Mouse (Mus musculus) intestine, embryonic 14.5 days (tissue): ENCODE data around the gene Myh6. TPM values are rescaled to one million over a fixed set of nuclear protein-coding genes. Genes with fewer than 3 reads are reported as not detected.
A peak's percentile ranks its signal among the peaks of the same experiment; 100 is the strongest.

ENCODE experiments used
- ATAC-seq: fragments of 200-750 bp; cut with Nextera tagmentation; replicated peaks from 2 replicates; pipeline ENCODE4 v1.8.0; 2017; ENCODE audit warnings: low read depth, moderate number of reproducible peaks, moderate TSS enrichment, moderate library complexity; ENCODE audit not compliant: low FRiP score, low TSS enrichment
- DNase-seq: peaks from one replicate; pipeline ENCODE4 v3.0.0-alpha.2; 2018; ENCODE audit warnings: low spot score
- H3K27ac ChIP-seq: fragments of 300-500 bp; sonication (generic); 2 replicates; pipeline ENCODE4 v1.5.1; 2014; ENCODE audit warnings: low read depth, mild to moderate bottlenecking, control low read depth
- H3K27me3 ChIP-seq: fragments of 300-500 bp; sonication (generic); replicated peaks from 2 replicates; pipeline ENCODE4 v1.6.1; 2014; ENCODE audit warnings: low read length, control low read depth; ENCODE audit not compliant: control insufficient read depth, insufficient read depth
- H3K36me3 ChIP-seq: fragments of 300-500 bp; sonication (generic); 2 replicates; pipeline ENCODE4 v1.6.1; 2014; ENCODE audit warnings: low read length, control low read depth; ENCODE audit not compliant: control insufficient read depth, insufficient read depth
- H3K4me1 ChIP-seq: fragments of 300-500 bp; sonication (generic); replicated peaks from 2 replicates; pipeline ENCODE4 v1.6.1; 2014; ENCODE audit warnings: low read length, control low read depth, mixed read lengths; ENCODE audit not compliant: control insufficient read depth, insufficient read depth
- H3K4me2 ChIP-seq: fragments of 300-500 bp; sonication (generic); 2 replicates; pipeline ENCODE4 v1.6.1; 2014; ENCODE audit warnings: low read length
- H3K4me3 ChIP-seq: fragments of 300-500 bp; sonication (generic); 2 replicates; pipeline ENCODE4 v1.5.1; 2014; ENCODE audit warnings: low read depth, low read length, control low read depth, mixed read lengths
- H3K9ac ChIP-seq: fragments of 300-500 bp; sonication (generic); 2 replicates; pipeline ENCODE4 v1.6.1; 2014; ENCODE audit warnings: mild to moderate bottlenecking, low read length
- H3K9me3 ChIP-seq: fragments of 300-500 bp; sonication (generic); 2 replicates; pipeline ENCODE4 v1.6.1; 2016; ENCODE audit warnings: low read length, control low read depth; ENCODE audit not compliant: control insufficient read depth
- WGBS: fragments of 180-500 bp; shearing (Covaris S2); extraction: QIAGEN DNeasy Blood & Tissue Kit; methylation state at CpG from one replicate; pipeline ENCODE4 v1.1.7; 2014; 5-methylcytosine and 5-hydroxymethylcytosine counted together
- polyA plus RNA-seq: library from polyadenylated mRNA; unstranded; fragments of >200 nt; fragmentation: Nextera tagmentation; extraction: Ambion mirVana; gene quantifications from 2 replicates; pipeline ENCODE4 v1.2.1, GENCODE M21; 2014

Gene Myh6
- polyA plus RNA-seq, 1 experiment from 2014 or later = 0.22 TPM

- 81% methylated on average over 7 of the region's 7 CpGs for WGBS
Observed at GRCm38 (mm10) chr14:54908682-54909081, 58.0 kb downstream of the Myh6 start.

GRCm38 (mm10) chr14:54903641-54904040 is 63.1 kb downstream of the Myh6 start:
- DNase-seq (no peak), ATAC-seq (no peak)
- WGBS = 93% methylated on average over 4 of the region's 4 CpGs
- Histone ChIP-seq H3K4me3 (no peak overlapping the region), H3K9me3 (no peaks in the 10 kb centered on the region), H3K4me1 (no peaks in the 10 kb centered on the region), H3K4me2 (no peak overlapping the region), H3K36me3 (peaks cover 36% of the 10 kb centered on the region), H3K27ac (no peak overlapping the region), H3K9ac (no peak overlapping the region), H3K27me3 (no peaks in the 10 kb centered on the region)

More at GRCm38 (mm10) chr14:54908682-54909081, 58.0 kb downstream of the Myh6 start:
- no peak overlapping the region for H3K9ac ChIP-seq
- no peak overlapping the region for H3K27ac ChIP-seq
- no peak overlapping the region for H3K4me2 ChIP-seq
- no peaks in the 10 kb centered on the region for H3K27me3 ChIP-seq
- DNase-seq (no peak), ATAC-seq (no peak)
- H3K9me3 ChIP-seq = no peaks in the 10 kb centered on the region
- peaks cover 43% of the 10 kb centered on the region for H3K36me3 ChIP-seq
- no peak overlapping the region for H3K4me3 ChIP-seq
- H3K4me1 ChIP-seq = peaks cover 11% of the 10 kb centered on the region

GRCm38 (mm10) chr14:54900383-54900782 is 66.3 kb downstream of the Myh6 start:
- Histone ChIP-seq H3K36me3 (peaks cover 46% of the 10 kb centered on the region), H3K4me1 (peaks cover 6% of the 10 kb centered on the region), H3K27me3 (no peaks in the 10 kb centered on the region), H3K9me3 (no peaks in the 10 kb centered on the region), H3K4me3 (no peak overlapping the region), H3K27ac (no peak overlapping the region), H3K9ac (no peak overlapping the region), H3K4me2 (no peak overlapping the region)
- ATAC-seq (peak; percentile 66), DNase-seq (peak; percentile 76)
- 0% methylated on average over 3 of the region's 3 CpGs for WGBS

- H3K27ac ChIP-seq = no peak overlapping the region
- H3K36me3 ChIP-seq = peaks cover 41% of the 10 kb centered on the region
- no peaks in the 10 kb centered on the region for H3K27me3 ChIP-seq
- H3K9ac ChIP-seq = no peak overlapping the region
- no peaks in the 10 kb centered on the region for H3K9me3 ChIP-seq
- DNase-seq (no peak), ATAC-seq (no peak)
- WGBS = 57% methylated on average over 2 of the region's 2 CpGs
- peaks cover 7% of the 10 kb centered on the region for H3K4me1 ChIP-seq
- H3K4me3 ChIP-seq = no peak overlapping the region
- no peak overlapping the region for H3K4me2 ChIP-seq
Observed at GRCm38 (mm10) chr14:54897445-54897844, 69.3 kb downstream of the Myh6 start.

- Histone ChIP-seq H3K4me1 (peaks cover 7% of the 10 kb centered on the region), H3K4me2 (peak overlapping the region; percentile 69), H3K27ac (peak overlapping the region; percentile 95), H3K4me3 (peak overlapping the region; percentile 65), H3K27me3 (no peaks in the 10 kb centered on the region), H3K36me3 (peaks cover 41% of the 10 kb centered on the region), H3K9me3 (no peaks in the 10 kb centered on the region), H3K9ac (peak overlapping the region; percentile 99)
- under 1% methylated on average over 53 of the region's 54 CpGs for WGBS
- DNase-seq (peak; percentile 80), ATAC-seq (peak; percentile 50)
Observed at GRCm38 (mm10) chr14:54894296-54895151, 72.2 kb downstream of the Myh6 start.

- peak overlapping the region; percentile 65 for H3K4me3 ChIP-seq
- H3K27ac ChIP-seq = peak overlapping the region; percentile 95
- peaks cover 7% of the 10 kb centered on the region for H3K4me1 ChIP-seq
- ATAC-seq = peak; percentile 99
- H3K36me3 ChIP-seq = peaks cover 35% of the 10 kb centered on the region
- peak; percentile 96 for DNase-seq
- H3K9me3 ChIP-seq = no peaks in the 10 kb centered on the region
- under 1% methylated on average over 38 of the region's 38 CpGs for WGBS
- H3K9ac ChIP-seq = peak overlapping the region; percentile 99
- H3K4me2 ChIP-seq = peak overlapping the region; percentile 57
- no peaks in the 10 kb centered on the region for H3K27me3 ChIP-seq
Observed at GRCm38 (mm10) chr14:54893651-54894181, 73.0 kb downstream of the Myh6 start.

- Histone ChIP-seq H3K36me3 (peaks cover 23% of the 10 kb centered on the region), H3K9me3 (no peaks in the 10 kb centered on the region), H3K27me3 (no peaks in the 10 kb centered on the region), H3K4me2 (peak within 1 kb of the TSS; percentile 57), H3K4me3 (peak within 1 kb of the TSS; percentile 65), H3K9ac (peak within 1 kb of the TSS; percentile 36), H3K4me1 (peaks cover 7% of the 10 kb centered on the region), H3K27ac (peak within 1 kb of the TSS; percentile 69)
- ATAC-seq (no peak), DNase-seq (no peak)
- 94% methylated on average over 3 of the region's 3 CpGs for WGBS
Observed at GRCm38 (mm10) chr14:54892200-54892599, 74.5 kb downstream of the Myh6 start, which contains the start of gene Pabpn1. Gene Pabpn1, plus strand, starts transcription at chr14:54892500.
